Mouse (Mus musculus) limb, embryonic 15.5 days (tissue): ENCODE results near the gene Slc22a12. TPM values are rescaled to one million over a fixed set of nuclear protein-coding genes. Genes with fewer than 3 reads are reported as not detected.

Experiments used
- ATAC-seq: fragments of 200-750 bp; cut with Nextera tagmentation; 2 replicates; pipeline ENCODE4 v1.8.0; 2017; ENCODE audit warnings: low read depth, moderate TSS enrichment; ENCODE audit not compliant: insufficient number of reproducible peaks, low FRiP score, low TSS enrichment
- H3K27ac ChIP-seq: fragments of 300-500 bp; sonication (generic); 2 replicates; pipeline ENCODE4 v1.5.1; 2015; ENCODE audit warnings: moderate library complexity, mild to moderate bottlenecking, inconsistent platforms
- H3K27me3 ChIP-seq: fragments of 300-500 bp; sonication (generic); 2 replicates; pipeline ENCODE4 v1.6.1; 2015; ENCODE audit warnings: inconsistent platforms
- H3K36me3 ChIP-seq: fragments of 300-500 bp; sonication (generic); 2 replicates; pipeline ENCODE4 v1.6.1; 2015; ENCODE audit warnings: inconsistent platforms
- H3K4me1 ChIP-seq: fragments of 300-500 bp; sonication (generic); 2 replicates; pipeline ENCODE4 v1.6.1; 2015; ENCODE audit warnings: inconsistent platforms
- H3K4me2 ChIP-seq: fragments of 300-500 bp; sonication (generic); 2 replicates; pipeline ENCODE4 v1.6.1; 2015; ENCODE audit warnings: mild to moderate bottlenecking, inconsistent platforms
- H3K4me3 ChIP-seq: fragments of 300-500 bp; sonication (generic); 2 replicates; pipeline ENCODE4 v1.5.1; 2015; ENCODE audit warnings: mild to moderate bottlenecking, inconsistent platforms
- H3K9ac ChIP-seq: fragments of 300-500 bp; sonication (generic); 2 replicates; pipeline ENCODE4 v1.6.1; 2015; ENCODE audit warnings: inconsistent platforms
- H3K9me3 ChIP-seq: fragments of 300-500 bp; sonication (generic); 2 replicates; pipeline ENCODE4 v1.6.1; 2016; ENCODE audit warnings: inconsistent platforms
- WGBS: fragments of 180-500 bp; shearing (Covaris S2); methylation state at CpG from one replicate; pipeline ENCODE4 v1.1.7; 2015; 5-methylcytosine and 5-hydroxymethylcytosine counted together
- polyA plus RNA-seq: library from polyadenylated mRNA; unstranded; fragments of >200 nt; fragmentation: Nextera tagmentation; extraction: Ambion mirVana; gene quantifications from 2 replicates; pipeline ENCODE4 v1.2.1, GENCODE M21; 2015

Gene Slc22a12
- polyA plus RNA-seq = not detected in 2 replicates

DNA sequence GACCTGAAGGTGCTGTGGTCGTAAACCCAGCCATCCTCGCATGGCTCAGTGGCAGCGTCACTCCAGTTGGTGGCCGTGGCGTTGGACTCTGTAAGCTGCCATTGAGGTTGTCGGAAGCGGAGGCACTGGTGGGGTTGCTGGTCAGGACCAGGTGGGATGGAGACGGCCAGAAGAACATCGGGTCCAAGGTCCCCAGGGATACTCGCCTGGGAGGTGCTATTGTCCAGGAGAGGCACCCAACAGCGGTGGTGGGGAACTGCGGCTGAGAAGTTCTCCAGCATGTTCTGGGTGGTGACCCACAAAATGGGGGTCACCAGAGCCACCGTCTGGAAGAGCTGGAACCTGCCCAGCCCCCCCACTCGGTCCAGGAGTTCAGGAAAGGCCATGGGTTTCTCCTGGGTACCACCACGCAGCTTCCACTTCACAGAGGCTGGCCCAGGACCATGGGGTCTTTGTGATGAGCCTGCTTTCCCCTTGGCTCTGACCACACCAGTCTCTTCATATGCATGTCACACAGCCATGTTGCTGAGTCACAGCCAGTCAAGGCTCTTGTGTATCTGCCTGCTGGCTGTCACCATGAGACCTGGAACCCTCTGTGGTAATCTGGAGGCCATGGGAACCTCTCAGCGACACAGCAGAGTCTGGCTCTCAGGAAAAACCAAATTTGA lies at the start of gene Slc22a12:
TSS of gene Slc22a12 (minus strand) at position 666 of the 668 bp plus-strand sequence.
- no peak for ATAC-seq
- Histone ChIP-seq H3K4me1 (no peaks in the 10 kb centered on the region), H3K4me2 (no peak within 1 kb of the TSS), H3K9me3 (no peaks in the 10 kb centered on the region), H3K27ac (no peak within 1 kb of the TSS), H3K4me3 (no peak within 1 kb of the TSS), H3K9ac (no peak within 1 kb of the TSS), H3K36me3 (no peaks in the 10 kb centered on the region), H3K27me3 (peaks cover 4% of the 10 kb centered on the region; the same call in 1 of the 2 replicates)
- 85% methylated on average over 16 of the region's 16 CpGs for WGBS

DNA sequence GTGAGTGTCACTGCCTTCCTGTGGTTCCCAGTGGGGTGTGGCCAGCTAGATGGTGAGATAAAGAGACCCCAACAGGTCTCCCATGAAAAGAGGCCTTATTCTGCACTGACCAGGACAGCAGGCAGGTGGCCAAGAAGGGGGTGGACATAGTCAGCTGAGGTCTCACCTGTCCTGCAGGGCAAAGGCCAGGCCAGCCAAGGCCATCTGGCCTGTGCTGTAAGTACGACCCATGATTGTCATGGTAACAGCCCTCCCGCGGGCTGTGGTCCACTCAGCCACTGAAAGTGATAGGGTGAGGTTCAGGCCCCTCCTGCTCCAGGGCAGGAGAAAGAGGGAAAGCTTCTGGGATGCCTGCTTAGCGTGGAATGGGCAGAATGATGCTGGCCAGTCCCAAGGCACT lies 29.2 kb upstream of the Slc22a12 start:
- H3K9ac ChIP-seq = no peak overlapping the region
- H3K4me2 ChIP-seq = no peak overlapping the region
- H3K9me3 ChIP-seq = no peaks in the 10 kb centered on the region
- WGBS = 26% methylated on average over 4 of the region's 4 CpGs
- H3K36me3 ChIP-seq = no peaks in the 10 kb centered on the region
- H3K27me3 ChIP-seq = no peaks in the 10 kb centered on the region
- no peak overlapping the region for H3K4me3 ChIP-seq
- ATAC-seq = 0 out of 2 replicates have a peak, but pooled peaks have one; percentile 6
- H3K4me1 ChIP-seq = peaks cover 3% of the 10 kb centered on the region; the same call in 1 of the 2 replicates
- no peak overlapping the region for H3K27ac ChIP-seq

DNA sequence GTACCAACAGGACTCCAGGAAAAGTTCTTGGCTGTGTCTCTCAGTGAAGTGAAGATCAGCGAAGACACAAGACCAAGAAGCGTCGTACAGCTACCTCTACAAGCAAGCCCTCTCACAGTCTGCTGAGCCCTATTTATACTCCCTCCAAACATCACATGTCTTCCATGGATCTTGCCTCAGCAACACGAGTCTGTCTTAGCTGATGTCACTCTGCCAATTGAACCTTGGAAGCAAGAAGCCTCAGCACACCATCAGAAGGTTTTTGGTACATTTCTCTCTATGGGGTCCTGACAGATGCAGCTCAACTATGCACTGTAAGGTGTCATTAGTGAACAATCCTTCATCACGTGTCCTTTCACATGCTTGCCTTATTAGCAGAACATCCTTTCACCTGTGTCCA lies 28.6 kb upstream of the Slc22a12 start:
- Histone ChIP-seq H3K9ac (no peak overlapping the region), H3K9me3 (no peaks in the 10 kb centered on the region), H3K27ac (no peak overlapping the region), H3K4me3 (no peak overlapping the region), H3K4me1 (no peaks in the 10 kb centered on the region), H3K36me3 (no peaks in the 10 kb centered on the region), H3K27me3 (no peaks in the 10 kb centered on the region), H3K4me2 (no peak overlapping the region)
- ATAC-seq = no peak
- WGBS = 76% methylated on average over 5 of the region's 5 CpGs

DNA sequence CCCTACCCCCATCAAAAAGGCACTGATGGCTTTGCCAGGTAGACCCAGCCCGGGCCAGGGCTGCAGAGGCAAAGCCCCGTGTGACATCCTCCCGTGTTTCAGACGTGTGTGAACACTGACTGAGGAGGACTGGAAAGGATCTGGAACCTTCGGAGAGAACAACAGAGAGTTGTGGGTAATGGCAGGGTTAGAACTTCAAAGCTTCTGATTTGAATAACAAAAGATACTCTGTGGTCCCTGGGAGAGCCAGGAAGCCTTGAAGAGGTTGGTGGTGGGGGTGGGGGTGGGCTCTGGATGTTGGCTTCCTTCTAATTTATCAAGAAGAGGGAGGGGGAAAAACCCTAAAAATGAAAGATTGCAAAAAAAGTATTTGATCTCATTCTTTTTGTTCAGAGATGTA lies 26.7 kb upstream of the Slc22a12 start:
- Histone ChIP-seq H3K9ac (no peak overlapping the region), H3K27ac (no peak overlapping the region), H3K36me3 (no peaks in the 10 kb centered on the region), H3K27me3 (no peaks in the 10 kb centered on the region), H3K9me3 (no peaks in the 10 kb centered on the region), H3K4me1 (no peaks in the 10 kb centered on the region; the same call in 1 of the 2 replicates), H3K4me3 (no peak overlapping the region), H3K4me2 (no peak overlapping the region)
- WGBS = 33% methylated on average over 5 of the region's 5 CpGs
- ATAC-seq = no peak

DNA sequence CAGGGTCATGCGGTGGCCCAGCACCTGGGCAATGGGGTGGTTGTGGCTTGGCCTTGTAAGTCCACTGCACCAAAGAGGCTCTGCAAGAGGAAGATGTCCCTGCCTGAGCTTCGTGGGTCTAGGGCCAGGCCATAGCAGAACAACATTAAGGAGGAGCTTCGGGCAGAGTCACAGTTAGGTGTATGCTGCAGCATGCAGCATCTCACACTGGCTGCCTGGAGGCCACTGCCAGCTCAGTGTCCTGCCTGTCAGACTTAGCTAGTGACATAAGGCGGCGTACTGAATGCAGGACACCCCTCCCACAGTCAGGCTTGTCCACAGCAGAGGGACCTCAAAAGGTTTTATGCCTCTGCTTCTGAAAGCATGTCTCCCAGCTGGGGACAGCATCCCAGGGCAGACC lies 26.2 kb upstream of the Slc22a12 start:
- WGBS = 78% methylated on average over 5 of the region's 5 CpGs
- ATAC-seq = no peak
- H3K9ac ChIP-seq = no peak overlapping the region
- no peaks in the 10 kb centered on the region for H3K9me3 ChIP-seq
- no peaks in the 10 kb centered on the region; the same call in 1 of the 2 replicates for H3K4me1 ChIP-seq
- H3K27me3 ChIP-seq = no peaks in the 10 kb centered on the region
- H3K4me2 ChIP-seq = no peak overlapping the region
- H3K36me3 ChIP-seq = no peaks in the 10 kb centered on the region
- H3K27ac ChIP-seq = no peak overlapping the region
- H3K4me3 ChIP-seq = no peak overlapping the region

DNA sequence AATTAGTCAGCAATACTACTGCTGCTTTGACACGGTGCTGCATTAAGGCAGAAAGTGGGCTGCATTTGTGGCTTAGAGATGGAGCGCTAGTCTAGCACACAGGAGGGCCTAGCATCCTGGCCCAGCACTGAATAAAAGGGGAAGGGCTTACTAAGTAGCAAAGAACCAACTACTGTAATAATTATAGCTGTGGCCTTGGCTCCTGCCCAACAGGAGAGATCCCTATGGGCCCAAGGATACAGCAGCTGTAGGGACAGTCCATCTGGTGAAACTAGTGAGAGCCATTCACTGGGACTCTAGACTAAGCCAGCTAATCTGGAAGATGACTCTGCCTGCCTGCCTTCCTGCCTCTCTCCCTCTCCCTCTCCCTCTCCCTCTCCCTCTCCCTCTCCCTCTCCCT lies 23.6 kb upstream of the Slc22a12 start:
- Histone ChIP-seq H3K4me1 (no peaks in the 10 kb centered on the region; the same call in 1 of the 2 replicates), H3K4me3 (no peak overlapping the region), H3K4me2 (no peak overlapping the region), H3K9me3 (no peaks in the 10 kb centered on the region), H3K9ac (no peak overlapping the region), H3K36me3 (no peaks in the 10 kb centered on the region), H3K27me3 (no peaks in the 10 kb centered on the region), H3K27ac (no peak overlapping the region)
- ATAC-seq = no peak
- 78% methylated on average over 2 of the region's 2 CpGs for WGBS

DNA sequence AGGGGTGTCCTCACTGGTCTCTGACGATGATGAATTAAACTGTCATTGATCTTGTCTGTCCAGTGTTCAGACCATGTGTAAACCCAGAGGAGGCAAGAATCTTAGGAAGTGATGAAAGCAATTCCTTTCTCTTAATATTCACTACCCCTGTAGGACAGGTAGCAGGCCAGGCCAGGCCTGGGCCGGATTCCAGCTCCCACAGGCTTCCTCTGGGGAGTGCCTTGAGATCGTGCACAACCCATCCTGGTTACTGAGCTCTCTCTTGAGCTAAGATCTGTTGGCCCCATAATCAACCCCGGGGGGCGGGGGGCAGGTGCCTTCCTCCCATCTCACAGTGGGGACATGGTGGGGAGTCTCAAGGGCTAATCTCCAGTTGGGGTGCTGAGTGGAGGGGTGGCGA lies 22.3 kb upstream of the Slc22a12 start:
- H3K4me2 ChIP-seq = no peak overlapping the region
- no peak overlapping the region for H3K4me3 ChIP-seq
- no peak for ATAC-seq
- H3K9ac ChIP-seq = no peak overlapping the region
- H3K27me3 ChIP-seq = no peaks in the 10 kb centered on the region
- H3K9me3 ChIP-seq = no peaks in the 10 kb centered on the region
- H3K27ac ChIP-seq = no peak overlapping the region
- no peaks in the 10 kb centered on the region; the same call in 1 of the 2 replicates for H3K4me1 ChIP-seq
- WGBS = 87% methylated on average over 6 of the region's 6 CpGs
- H3K36me3 ChIP-seq = no peaks in the 10 kb centered on the region

DNA sequence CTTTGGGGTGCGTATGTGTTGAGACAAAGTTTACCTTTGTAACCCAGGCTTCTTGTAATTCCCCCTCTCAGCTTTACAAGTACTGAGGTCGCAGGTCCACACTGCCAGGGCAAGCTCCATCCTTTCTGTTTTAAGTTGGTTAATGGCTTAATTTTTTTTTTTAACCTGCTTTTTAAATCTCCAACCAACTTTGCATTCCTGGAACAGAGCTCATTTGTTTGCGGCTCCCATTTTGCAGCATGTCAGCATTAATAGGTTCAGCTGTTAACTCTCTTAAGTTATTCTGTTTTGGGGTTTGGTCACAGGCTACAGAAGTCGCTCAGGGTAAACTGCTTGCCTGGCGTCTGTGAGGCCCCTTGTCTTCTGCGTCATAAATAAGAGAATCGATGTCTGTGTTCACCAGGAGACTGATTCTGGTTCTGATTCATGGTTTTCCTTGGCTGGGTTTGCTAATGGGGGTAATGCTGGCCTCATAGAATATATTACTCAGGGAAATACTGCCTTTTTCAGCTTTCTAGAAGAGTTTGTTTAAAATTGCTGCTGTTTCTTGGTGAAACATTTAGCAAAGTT lies 17.5 kb upstream of the Slc22a12 start:
- Histone ChIP-seq H3K9ac (no peak overlapping the region), H3K36me3 (no peaks in the 10 kb centered on the region), H3K4me2 (no peak overlapping the region), H3K4me1 (no peaks in the 10 kb centered on the region; the same call in 1 of the 2 replicates), H3K27me3 (no peaks in the 10 kb centered on the region), H3K9me3 (no peaks in the 10 kb centered on the region), H3K4me3 (no peak overlapping the region), H3K27ac (no peak overlapping the region)
- WGBS = 52% methylated on average over 7 of the region's 7 CpGs
- ATAC-seq = no peak

DNA sequence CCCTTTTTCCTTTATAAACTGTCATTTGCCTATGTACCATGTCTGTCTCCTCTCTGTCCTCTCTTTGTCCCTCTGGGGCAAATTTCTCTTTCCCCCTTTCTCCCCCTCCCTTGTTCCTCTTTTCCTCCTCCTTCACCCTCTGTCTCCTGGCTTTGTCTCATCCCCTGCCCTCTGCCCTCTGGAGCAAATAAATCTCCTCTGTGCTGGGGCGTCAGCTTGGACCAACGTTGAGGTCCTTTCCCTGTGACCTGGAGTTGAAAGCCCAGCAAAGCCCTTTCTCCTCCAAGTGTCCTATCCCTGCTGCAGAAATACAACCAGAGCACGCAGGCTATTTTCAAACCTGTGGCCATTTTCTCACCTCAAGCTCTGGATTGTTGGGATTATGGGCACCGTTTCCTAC lies 16.7 kb upstream of the Slc22a12 start:
- Histone ChIP-seq H3K27ac (no peak overlapping the region), H3K36me3 (no peaks in the 10 kb centered on the region), H3K9ac (no peak overlapping the region), H3K27me3 (no peaks in the 10 kb centered on the region), H3K4me2 (no peak overlapping the region), H3K4me3 (no peak overlapping the region), H3K9me3 (no peaks in the 10 kb centered on the region), H3K4me1 (no peaks in the 10 kb centered on the region)
- WGBS = 51% methylated on average over 4 of the region's 4 CpGs
- ATAC-seq = no peak

DNA sequence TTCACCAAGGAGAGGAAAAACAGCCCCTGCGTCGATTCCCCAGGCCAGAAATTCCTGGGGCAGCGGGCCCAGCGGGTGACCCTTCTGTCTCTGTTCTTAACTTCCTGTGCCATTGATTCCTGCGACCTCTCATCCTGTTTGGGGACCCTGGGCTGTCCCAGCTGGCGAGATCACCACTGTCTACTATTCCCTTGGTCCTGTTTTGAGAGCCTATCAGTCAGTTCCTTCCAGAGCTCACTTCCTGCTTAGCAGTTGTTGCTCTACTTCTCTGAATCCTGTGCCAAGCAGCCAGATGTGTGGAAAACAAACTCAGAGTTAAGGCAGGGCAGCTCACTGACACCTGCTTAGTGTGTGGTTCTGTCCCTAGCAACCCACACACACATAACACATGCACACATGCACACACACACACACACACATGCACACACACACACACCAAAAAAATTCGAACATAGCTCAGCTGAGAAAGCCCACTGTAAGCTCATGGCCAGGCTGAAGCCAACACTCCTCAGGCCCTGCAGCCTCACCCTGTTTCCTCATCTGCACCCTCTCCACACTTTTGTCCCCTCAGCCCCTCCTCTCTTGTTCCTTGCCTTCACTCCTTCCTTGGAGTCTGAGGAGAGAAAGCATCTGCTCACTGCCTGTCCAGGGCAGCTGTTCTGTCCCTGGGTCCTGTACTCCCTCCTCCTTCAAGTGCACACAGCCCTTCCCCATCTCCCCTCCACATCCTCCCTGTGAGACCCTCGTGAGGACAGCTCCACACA lies 11.2 kb upstream of the Slc22a12 start:
- no peak overlapping the region for H3K9ac ChIP-seq
- no peak overlapping the region for H3K4me2 ChIP-seq
- H3K36me3 ChIP-seq = no peaks in the 10 kb centered on the region
- H3K9me3 ChIP-seq = no peaks in the 10 kb centered on the region
- peaks cover 11% of the 10 kb centered on the region; the same call in 1 of the 2 replicates for H3K4me1 ChIP-seq
- WGBS = 32% methylated on average over 8 of the region's 8 CpGs
- no peak overlapping the region for H3K4me3 ChIP-seq
- no peak overlapping the region for H3K27ac ChIP-seq
- H3K27me3 ChIP-seq = no peaks in the 10 kb centered on the region
- no peak for ATAC-seq

DNA sequence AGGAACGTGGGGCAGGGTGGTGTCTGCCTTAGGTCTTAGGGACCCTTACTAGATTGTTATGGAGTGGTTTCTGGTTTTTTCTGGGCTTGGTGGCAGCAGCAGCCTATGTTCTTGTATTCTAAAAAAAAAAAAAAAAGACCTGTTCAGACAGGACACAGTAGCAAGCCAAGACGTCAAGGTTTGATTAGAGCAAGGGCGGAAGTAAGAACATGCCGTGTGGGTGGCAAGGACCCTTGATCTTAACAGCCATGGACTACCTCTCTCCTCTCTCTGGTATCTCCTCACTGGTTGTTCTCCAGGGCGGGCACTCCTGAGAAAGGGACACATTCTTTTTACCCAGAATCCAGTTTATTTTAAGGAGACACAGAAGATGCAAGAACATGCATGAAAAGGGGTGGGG lies 10.3 kb upstream of the Slc22a12 start:
- Histone ChIP-seq H3K9me3 (no peaks in the 10 kb centered on the region), H3K9ac (no peak overlapping the region), H3K27me3 (no peaks in the 10 kb centered on the region), H3K27ac (no peak overlapping the region), H3K4me1 (peaks cover 11% of the 10 kb centered on the region; the same call in 1 of the 2 replicates), H3K4me2 (no peak overlapping the region), H3K36me3 (no peaks in the 10 kb centered on the region), H3K4me3 (no peak overlapping the region)
- 66% methylated on average over 5 of the region's 5 CpGs for whole genome bisulfite sequencing
- no peak for ATAC-seq
